Mouse (Mus musculus) midbrain, embryonic 14.5 days (tissue): Measurements from ENCODE around the gene Ush1c. TPM values are rescaled to one million over a fixed set of nuclear protein-coding genes. Genes with fewer than 3 reads are reported as not detected.

Experiments
- ATAC-seq: fragments of 200-750 bp; cut with Nextera tagmentation; 2 replicates; pipeline ENCODE4 v1.8.0; 2017; ENCODE audit warnings: moderate number of reproducible peaks, moderate library complexity; ENCODE audit not compliant: low FRiP score, low TSS enrichment
- DNase-seq: peaks from one replicate; pipeline ENCODE4 v3.0.0-alpha.2; 2015
- H3K27ac ChIP-seq: fragments of 300-500 bp; sonication (generic); replicated peaks from 2 replicates; pipeline ENCODE4 v1.5.1; 2014; ENCODE audit warnings: mild to moderate bottlenecking, low read depth, low read length, moderate library complexity
- H3K27me3 ChIP-seq: fragments of 300-500 bp; sonication (generic); 2 replicates; pipeline ENCODE4 v1.6.1; 2014; ENCODE audit warnings: low read length, control low read depth, mixed read lengths; ENCODE audit not compliant: control insufficient read depth, insufficient read depth
- H3K36me3 ChIP-seq: fragments of 300-500 bp; sonication (generic); 2 replicates; pipeline ENCODE4 v1.6.1; 2014; ENCODE audit warnings: low read length, control low read depth; ENCODE audit not compliant: control insufficient read depth, insufficient read depth
- H3K4me1 ChIP-seq: fragments of 300-500 bp; sonication (generic); 2 replicates; pipeline ENCODE4 v1.6.1; 2014; ENCODE audit warnings: mild to moderate bottlenecking, antibody characterized with exemption, low read length, control low read depth; ENCODE audit not compliant: control insufficient read depth, insufficient read depth
- H3K4me2 ChIP-seq: fragments of 300-500 bp; sonication (generic); 2 replicates; pipeline ENCODE4 v1.6.1; 2014; ENCODE audit warnings: mild to moderate bottlenecking, low read length, moderate library complexity
- H3K4me3 ChIP-seq: fragments of 300-500 bp; sonication (generic); replicated peaks from 2 replicates; pipeline ENCODE4 v1.5.1; 2014; ENCODE audit warnings: low read depth, low read length
- H3K9ac ChIP-seq: fragments of 300-500 bp; sonication (generic); replicated peaks from 2 replicates; pipeline ENCODE4 v1.6.1; 2014; ENCODE audit warnings: mild to moderate bottlenecking, low read length, moderate library complexity
- H3K9me3 ChIP-seq: fragments of 300-500 bp; sonication (generic); 2 replicates; pipeline ENCODE4 v1.6.1; 2016; ENCODE audit warnings: low read length, control low read depth, mixed read lengths; ENCODE audit not compliant: control insufficient read depth
- WGBS: fragments of 180-500 bp; shearing (Covaris S2); extraction: QIAGEN DNeasy Blood & Tissue Kit; methylation state at CpG from one replicate; pipeline ENCODE4 v1.1.7; 2014; 5-methylcytosine and 5-hydroxymethylcytosine counted together
- polyA plus RNA-seq: library from polyadenylated mRNA; unstranded; fragments of >200 nt; fragmentation: Nextera tagmentation; extraction: Ambion mirVana; gene quantifications from 2 replicates; pipeline ENCODE4 v1.2.1, GENCODE M21; 2014

The Ush1c gene
- polyA plus RNA-seq, 1 experiment from 2014 or later = 0.83 TPM

DNA sequence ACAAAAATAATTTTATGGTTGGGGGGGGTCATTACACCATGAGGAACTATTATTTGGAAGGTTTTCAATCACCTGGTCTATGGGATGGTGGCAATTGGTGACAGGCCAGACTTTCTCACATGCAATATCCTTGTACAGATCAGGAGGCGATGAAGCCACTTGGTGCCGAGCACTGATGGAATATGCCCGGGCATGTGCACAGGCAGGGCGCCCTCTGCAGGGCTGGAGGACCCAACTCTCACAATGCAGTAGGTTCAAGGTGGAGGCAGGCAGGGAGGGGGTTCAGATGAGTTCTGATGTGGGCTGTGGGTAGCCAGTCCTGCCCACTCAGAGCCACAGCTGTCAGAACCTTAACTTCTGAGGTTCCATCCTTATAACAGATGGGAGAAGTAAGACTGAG, 13.5 kb upstream of the Ush1c start:
- H3K27ac ChIP-seq = no peak overlapping the region
- no peak overlapping the region for H3K4me2 ChIP-seq
- H3K4me3 ChIP-seq = no peak overlapping the region
- H3K9me3 ChIP-seq = no peaks in the 10 kb centered on the region
- DNase-seq (no peak), ATAC-seq (no peak)
- H3K4me1 ChIP-seq = no peaks in the 10 kb centered on the region
- no peak overlapping the region for H3K9ac ChIP-seq
- WGBS = 78% methylated on average over 4 of the region's 4 CpGs
- H3K36me3 ChIP-seq = no peaks in the 10 kb centered on the region
- H3K27me3 ChIP-seq = no peaks in the 10 kb centered on the region

DNA sequence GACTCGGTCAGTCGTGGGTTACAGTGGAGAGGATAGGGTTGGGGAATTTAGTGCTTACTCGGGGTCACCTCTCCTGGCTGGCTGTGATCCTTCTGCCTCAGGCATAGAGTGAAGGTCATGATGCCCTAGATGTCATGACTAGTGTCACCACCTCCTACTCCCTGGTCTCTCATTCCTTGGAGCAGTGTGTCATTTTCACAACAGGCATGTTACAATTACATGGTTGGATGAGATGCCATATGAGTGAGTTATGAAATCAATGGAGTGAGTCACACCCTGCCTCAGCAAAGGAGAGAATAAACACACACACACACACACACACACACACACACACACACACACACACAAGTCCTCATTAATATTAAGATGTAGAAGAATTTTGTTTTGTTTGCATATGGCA, 9.3 kb upstream of the Ush1c start:
- WGBS = 92% methylated on average over 3 of the region's 3 CpGs
- Histone ChIP-seq H3K27me3 (no peaks in the 10 kb centered on the region), H3K9ac (no peak overlapping the region), H3K4me2 (no peak overlapping the region), H3K4me1 (no peaks in the 10 kb centered on the region), H3K4me3 (no peak overlapping the region), H3K27ac (no peak overlapping the region), H3K36me3 (no peaks in the 10 kb centered on the region), H3K9me3 (no peaks in the 10 kb centered on the region)
- ATAC-seq = no peak
- no peak for DNase-seq

DNA sequence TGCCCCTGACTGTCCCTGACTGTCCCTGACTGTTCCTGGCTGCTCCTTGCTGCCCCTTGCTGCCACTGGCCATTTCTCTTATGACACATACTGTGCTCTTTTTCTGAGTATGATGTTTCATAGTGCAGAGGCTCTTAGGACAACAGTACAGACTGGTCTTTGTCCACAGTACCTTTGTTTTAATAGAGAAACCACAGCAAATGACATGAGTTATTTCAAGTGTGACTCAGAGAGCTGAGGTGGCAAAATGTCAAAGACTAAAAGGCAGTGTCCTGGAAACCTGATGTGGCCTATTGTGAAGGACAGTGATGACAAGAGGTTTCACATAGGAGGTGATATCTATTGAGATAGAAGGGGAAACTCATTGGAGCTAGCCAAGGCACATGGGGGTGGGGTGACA, 8.6 kb upstream of the Ush1c start:
- ATAC-seq = no peak
- H3K27me3 ChIP-seq = no peaks in the 10 kb centered on the region
- no peak for DNase-seq
- no peaks in the 10 kb centered on the region for H3K36me3 ChIP-seq
- H3K4me2 ChIP-seq = no peak overlapping the region
- no peak overlapping the region for H3K27ac ChIP-seq
- H3K9ac ChIP-seq = no peak overlapping the region
- no peak overlapping the region for H3K4me3 ChIP-seq
- no peaks in the 10 kb centered on the region for H3K9me3 ChIP-seq
- H3K4me1 ChIP-seq = no peaks in the 10 kb centered on the region

DNA sequence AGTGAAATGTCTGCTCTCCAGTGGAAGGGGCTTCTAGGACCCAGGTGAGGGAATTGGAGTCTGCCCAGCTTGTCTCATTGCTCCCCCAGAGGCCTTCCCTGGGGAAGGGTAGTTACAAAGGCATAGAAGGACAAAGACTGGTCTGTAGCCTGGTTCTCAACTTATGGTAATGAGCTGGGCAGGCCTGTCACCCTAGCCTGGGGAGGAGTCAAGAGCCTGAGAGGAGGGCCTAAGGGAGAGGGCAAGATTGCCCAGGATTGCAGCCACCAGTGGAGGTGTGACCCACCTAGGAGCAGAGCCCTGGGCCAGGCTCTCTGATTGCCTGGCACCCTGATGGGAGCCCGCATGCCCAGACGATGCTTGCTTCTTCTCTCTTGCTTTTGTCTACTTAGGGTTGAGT, 2.4 kb upstream of the Ush1c start, which contains the start of gene Otog:
Gene Otog, plus strand, starts transcription at position 292 of the 400 bp plus-strand sequence.
- ATAC-seq (no peak), DNase-seq (no peak)
- Histone ChIP-seq H3K4me1 (peaks cover 9% of the 10 kb centered on the region; the same call in 1 of the 2 replicates), H3K4me3 (no peak within 1 kb of the TSS), H3K36me3 (no peaks in the 10 kb centered on the region), H3K9ac (no peak within 1 kb of the TSS), H3K27me3 (no peaks in the 10 kb centered on the region), H3K27ac (no peak within 1 kb of the TSS), H3K9me3 (no peaks in the 10 kb centered on the region), H3K4me2 (no peak within 1 kb of the TSS)
- WGBS = 42% methylated on average over 2 of the region's 2 CpGs

DNA sequence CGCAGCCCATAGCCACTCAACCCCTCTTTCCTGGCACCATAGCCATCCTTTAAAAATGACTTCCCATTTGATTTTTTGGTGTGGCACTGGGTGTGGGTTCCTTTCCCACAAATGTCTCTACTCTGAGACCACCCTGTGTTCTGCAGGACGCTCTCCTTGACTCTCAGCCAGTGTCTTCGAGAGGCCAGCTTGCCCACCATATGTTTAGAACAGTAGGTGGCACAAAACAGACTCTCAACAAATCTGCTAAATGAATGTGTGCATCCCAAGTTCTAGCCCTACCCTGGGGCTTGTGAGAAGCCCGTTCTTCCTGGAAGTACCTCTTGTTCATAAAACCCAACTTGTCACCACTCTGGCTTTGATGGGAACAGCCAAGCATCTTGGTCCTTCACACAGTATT, 1.8 kb upstream of the Ush1c start:
- Histone ChIP-seq H3K4me3 (no peak overlapping the region), H3K9me3 (no peaks in the 10 kb centered on the region), H3K9ac (no peak overlapping the region), H3K27ac (no peak overlapping the region), H3K4me1 (peaks cover 13% of the 10 kb centered on the region; the same call in 1 of the 2 replicates), H3K36me3 (no peaks in the 10 kb centered on the region), H3K4me2 (no peak overlapping the region), H3K27me3 (no peaks in the 10 kb centered on the region)
- no peak for ATAC-seq
- WGBS = 90% methylated on average over 4 of the region's 4 CpGs
- no peak for DNase-seq

DNA sequence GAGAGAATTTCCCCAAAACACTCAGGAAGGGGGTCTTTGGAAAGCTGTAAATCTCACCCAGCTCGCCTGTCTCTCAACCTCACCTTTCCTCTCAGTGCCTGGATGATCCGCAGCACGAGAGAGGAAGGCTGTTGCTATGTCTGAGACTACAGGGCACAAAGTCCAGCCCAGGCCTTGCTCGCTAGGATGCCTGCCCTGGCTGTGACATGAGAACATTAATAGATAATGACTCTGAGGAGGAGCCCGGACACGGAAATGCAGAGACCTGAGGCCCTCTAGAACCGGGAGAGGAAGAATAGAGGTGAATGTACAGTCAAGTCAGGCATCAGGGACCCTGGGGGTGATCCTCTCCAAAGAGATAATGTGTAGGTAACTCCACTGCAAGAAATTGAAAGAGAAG, 1.1 kb downstream of the Ush1c start:
- no peak overlapping the region for H3K4me2 ChIP-seq
- 74% methylated on average over 7 of the region's 7 CpGs for WGBS
- no peaks in the 10 kb centered on the region for H3K9me3 ChIP-seq
- peaks cover 13% of the 10 kb centered on the region; the same call in 1 of the 2 replicates for H3K4me1 ChIP-seq
- H3K4me3 ChIP-seq = no peak overlapping the region
- H3K27me3 ChIP-seq = no peaks in the 10 kb centered on the region
- DNase-seq (no peak), ATAC-seq (no peak)
- no peak overlapping the region for H3K27ac ChIP-seq
- no peaks in the 10 kb centered on the region for H3K36me3 ChIP-seq
- no peak overlapping the region for H3K9ac ChIP-seq

DNA sequence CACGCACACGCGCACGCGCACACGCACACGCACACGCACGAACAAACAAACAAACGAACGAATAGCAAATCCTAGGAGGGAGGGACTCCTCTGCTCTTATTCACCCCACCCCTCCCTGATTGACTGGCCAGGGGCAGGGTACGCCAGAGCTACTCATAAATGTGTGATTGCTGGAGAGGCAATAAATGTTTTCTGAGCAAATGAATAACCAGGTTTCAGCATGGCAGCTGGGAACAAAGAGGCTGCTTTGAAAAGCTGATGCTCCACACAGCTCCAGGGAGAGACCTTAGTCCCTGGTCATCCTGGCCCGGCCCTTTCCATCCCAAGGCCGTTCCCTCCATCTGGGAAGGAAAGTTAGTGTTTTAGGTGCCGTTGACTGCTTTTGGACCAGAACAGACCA, 1.9 kb downstream of the Ush1c start:
- H3K4me3 ChIP-seq = no peak overlapping the region

DNA sequence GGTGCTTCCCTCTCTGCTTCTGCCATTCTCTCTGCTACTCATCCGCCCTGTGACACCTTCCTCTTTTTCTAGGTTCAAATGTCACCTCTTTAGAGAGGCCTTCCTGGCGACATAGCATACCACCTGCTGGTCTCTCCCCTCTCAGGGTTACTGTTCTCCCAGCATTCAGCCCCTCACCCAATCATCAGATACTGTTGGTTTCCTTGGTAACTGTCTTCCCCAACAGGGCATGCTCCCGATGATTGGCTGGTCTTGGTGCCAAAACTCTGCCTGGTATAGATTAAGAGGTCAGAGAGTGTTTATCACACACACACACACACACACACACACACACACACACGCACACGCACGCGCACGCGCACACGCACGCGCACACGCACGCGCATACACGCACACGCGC, 2.4 kb downstream of the Ush1c start:
- DNase-seq (peak; percentile 62), ATAC-seq (peak; percentile 60; the same call in 1 of the 2 replicates)
- Histone ChIP-seq H3K9ac (no peak overlapping the region), H3K4me2 (0 out of 2 replicates have a peak overlapping the region, but pooled peaks have one; percentile 6), H3K27ac (no peak overlapping the region; the same call in 1 of the 2 replicates), H3K9me3 (no peaks in the 10 kb centered on the region), H3K4me1 (peaks cover 13% of the 10 kb centered on the region; the same call in 1 of the 2 replicates), H3K27me3 (no peaks in the 10 kb centered on the region), H3K36me3 (no peaks in the 10 kb centered on the region), H3K4me3 (no peak overlapping the region)
- WGBS = 64% methylated on average over 18 of the region's 18 CpGs

More for the DNA sequence above, 1.9 kb downstream of the Ush1c start:
- ATAC-seq = no peak
- H3K4me1 ChIP-seq = peaks cover 13% of the 10 kb centered on the region; the same call in 1 of the 2 replicates
- H3K9me3 ChIP-seq = no peaks in the 10 kb centered on the region
- 72% methylated on average over 15 of the region's 15 CpGs for WGBS
- DNase-seq = no peak
- H3K27ac ChIP-seq = peak overlapping the region; percentile 60
- H3K9ac ChIP-seq = no peak overlapping the region
- no peaks in the 10 kb centered on the region for H3K27me3 ChIP-seq
- 0 out of 2 replicates have a peak overlapping the region, but pooled peaks have one; percentile 6 for H3K4me2 ChIP-seq
- no peaks in the 10 kb centered on the region for H3K36me3 ChIP-seq

DNA sequence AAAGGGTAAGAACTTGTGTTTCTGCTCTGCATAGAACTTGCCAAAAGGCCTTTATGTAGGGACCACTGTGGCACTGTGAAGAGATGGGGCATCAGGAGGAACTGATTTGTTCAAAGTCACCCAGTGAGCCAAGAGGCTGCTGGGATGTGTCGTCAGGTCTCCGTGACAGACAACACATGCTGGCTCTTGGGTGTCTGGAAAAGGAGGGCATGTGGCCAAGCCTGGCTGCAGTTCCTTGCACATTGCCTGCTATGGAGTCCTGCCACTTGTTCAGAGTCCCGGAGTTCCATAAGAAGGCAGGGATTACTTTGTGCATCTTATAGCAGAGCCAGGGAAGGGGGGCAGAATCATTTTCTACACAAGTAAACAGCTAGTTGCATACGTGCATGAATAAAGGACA, 11.4 kb downstream of the Ush1c start:
- ATAC-seq = no peak
- WGBS = 68% methylated on average over 4 of the region's 4 CpGs
- H3K4me2 ChIP-seq = no peak overlapping the region
- H3K9me3 ChIP-seq = no peaks in the 10 kb centered on the region
- no peaks in the 10 kb centered on the region for H3K36me3 ChIP-seq
- no peak for DNase-seq
- no peak overlapping the region for H3K27ac ChIP-seq
- no peak overlapping the region for H3K4me3 ChIP-seq
- H3K27me3 ChIP-seq = no peaks in the 10 kb centered on the region
- H3K9ac ChIP-seq = no peak overlapping the region
- H3K4me1 ChIP-seq = no peaks in the 10 kb centered on the region
